Mouse (Mus musculus) left cerebral cortex, postnatal 36 days (tissue): ENCODE results near the gene Lrrc45. TPM values are rescaled to one million over a fixed set of nuclear protein-coding genes. Genes with fewer than 3 reads are reported as not detected.
"Not testable (repeated sequence)": the region's sequence is repeated elsewhere in the genome, so short reads cannot be mapped to it uniquely, and the experiment has no call there.

ENCODE experiments used
- DNase-seq, 2 experiments: peaks; one replicate each; pipeline ENCODE4 v3.0.0; 2021 to 2022; ENCODE audit warnings: low spot score in 2 of 2, mixed read lengths in 1 of 2
- intact Hi-C: fragments of 180-260 bp; cut with DNase I; formaldehyde crosslinking; loops from one replicate; pipeline ENCODE4 v1.15.1; 2025
- total RNA-seq, 2 experiments: library from RNA; stranded (reverse); gene quantifications; 2 replicates each; pipeline ENCODE4 v1.2.3; 2021

The Lrrc45 gene
- total RNA-seq, 2 experiments from 2014 or later, result 41.9 to 66.1 TPM

DNA sequence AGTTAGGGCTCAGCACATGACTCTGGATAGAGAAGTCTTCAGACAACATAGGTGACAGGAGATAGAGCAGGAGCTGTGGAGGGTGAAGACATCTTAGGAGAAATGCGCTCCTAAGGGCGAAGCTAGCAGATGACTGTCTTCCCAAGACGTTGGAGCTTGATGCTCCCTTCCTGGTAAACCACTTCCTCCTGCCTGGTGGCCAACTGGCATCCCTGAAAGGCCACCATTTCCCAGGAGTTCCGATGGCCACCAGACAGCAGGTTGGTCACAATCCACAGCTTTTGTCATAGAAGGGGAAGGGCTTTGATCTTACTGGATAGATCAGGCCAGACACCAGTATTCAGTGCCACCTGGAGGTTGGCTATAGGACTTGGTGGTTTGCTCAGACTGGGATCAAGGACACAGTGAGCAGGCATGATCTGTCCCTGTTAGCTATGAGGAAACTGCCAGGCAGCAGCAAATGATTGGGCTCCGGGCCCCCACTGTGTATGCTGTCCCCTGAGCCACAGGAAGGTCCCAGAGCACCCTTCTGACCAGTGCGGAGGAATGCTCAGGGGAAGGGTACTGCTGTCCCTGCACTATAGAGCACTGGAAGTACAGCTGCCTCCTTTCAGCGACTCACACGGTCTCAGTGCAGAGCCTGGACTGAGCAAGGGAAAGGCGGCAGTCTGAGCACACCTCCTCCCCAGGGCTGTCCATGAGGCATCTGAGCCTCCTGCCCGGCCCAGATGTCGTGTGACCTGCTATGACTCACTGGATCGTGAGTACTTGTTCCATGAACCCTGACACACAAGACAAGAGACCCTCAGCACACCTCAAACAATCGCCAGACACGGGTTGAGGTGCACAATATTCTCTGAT lies 48.3 kb downstream of the Lrrc45 start:
- DNase-seq, result no peak
- intact Hi-C loops, result no loop called here

DNA sequence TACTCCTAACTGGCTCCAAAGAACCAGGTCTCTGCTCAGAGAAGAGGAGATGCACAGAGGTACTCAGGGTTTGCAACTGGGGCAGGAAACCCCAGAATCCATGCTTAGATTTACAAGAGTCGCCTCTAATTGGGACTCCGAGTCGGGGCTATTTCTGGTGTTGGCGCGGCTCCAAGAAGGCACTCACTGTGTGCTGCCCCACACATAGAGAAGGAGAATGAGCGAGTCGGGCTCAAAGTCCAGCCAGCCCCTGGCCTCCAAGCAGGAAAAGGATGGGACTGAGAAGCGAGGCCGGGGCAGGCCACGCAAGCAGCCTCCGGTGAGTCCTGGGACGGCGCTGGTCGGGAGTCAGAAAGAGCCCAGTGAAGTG lies 48.9 kb downstream of the Lrrc45 start, which contains the start of gene Hmga1b:
TSS of gene Hmga1b (plus strand) at position 123 of the 370 bp plus-strand sequence.
- intact Hi-C loops, result not testable (repeated sequence)

DNA sequence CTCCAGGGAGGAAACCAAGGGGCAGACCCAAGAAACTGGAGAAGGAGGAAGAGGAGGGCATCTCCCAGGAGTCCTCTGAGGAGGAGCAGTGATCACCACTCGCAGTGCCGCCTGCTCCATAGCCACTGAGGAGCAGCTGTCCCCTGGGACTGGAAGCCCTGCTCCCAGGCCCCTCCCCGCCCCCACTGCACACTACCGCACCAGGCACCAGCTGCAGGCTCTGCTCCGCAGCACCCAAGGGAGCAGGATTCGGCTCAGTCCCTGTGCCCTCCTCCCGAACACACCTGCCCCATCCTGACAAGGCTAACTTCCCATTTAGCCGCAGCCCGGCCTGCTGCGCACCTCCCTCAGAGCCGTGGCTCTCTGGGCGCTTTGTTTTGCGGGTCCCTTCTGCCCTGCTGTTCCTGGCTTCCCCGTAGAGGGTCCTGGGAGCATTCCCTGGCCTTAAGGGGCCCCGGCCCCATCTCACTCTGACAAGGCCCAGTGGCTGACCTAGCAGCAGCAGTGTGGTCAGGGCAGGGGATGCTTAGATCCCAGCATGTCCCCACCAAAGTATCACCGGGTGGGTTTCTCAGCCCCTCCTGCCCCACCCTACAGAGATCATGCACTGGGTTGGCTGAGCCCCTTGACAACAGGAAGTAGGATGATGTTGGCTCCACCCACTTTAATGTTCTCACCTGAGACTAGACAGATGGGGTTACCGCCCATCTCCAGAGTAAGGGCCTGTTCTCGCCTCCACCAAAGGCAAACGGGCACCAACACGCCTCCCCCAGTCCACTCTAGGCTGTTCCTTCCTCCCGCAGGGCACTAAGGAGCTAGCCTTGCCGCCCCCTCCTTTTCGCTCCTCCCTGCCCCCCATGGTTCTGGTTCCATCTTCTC lies 49.6 kb downstream of the Lrrc45 start:
- DNase-seq, intact Hi-C loops: not testable (repeated sequence)

More for the DNA sequence above, 48.9 kb downstream of the Lrrc45 start, which contains the start of gene Hmga1b:
- not testable (repeated sequence) for DNase-seq

DNA sequence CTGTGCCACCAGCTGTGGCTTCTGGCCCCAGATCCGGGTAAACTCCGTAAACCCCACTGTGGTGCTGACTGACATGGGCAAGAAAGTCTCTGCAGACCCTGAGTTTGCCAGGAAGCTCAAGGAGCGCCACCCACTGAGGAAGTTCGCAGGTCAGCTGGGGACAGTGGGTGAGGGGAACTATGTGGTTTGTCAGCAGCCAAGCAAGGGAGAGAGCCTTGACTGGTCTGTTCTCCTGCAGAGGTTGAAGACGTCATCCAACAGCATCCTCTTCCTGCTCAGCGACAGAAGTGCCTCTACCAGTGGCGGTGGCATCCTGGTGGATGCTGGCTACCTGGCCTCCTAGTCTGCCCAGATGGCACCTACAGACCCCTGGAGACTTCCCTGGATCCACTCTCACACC lies 53.3 kb downstream of the Lrrc45 start:
- intact Hi-C loops, DNase-seq: not testable (repeated sequence)

DNA sequence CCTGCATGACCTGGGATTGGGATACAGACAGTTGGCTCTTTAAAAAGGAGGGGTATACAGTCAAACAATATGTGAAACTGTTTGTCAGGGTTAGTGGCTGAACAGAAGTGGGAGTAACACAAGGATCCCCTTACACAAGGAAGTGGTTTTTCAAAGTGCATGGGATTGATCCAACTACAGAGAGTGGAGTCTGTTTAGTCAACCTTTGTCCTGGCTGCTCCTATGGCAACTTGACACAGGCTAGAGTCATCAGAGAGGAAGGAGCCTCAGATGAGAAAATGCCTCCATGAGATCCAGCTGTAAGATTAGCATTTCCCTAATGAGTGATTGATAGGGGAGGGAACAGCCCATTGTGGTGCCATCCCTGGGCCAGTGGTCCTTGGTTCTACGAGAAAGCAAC lies 54.5 kb downstream of the Lrrc45 start:
- intact Hi-C loops, result no loop called here
- no peak for DNase-seq

Other genes starting within 250 kb of the Lrrc45 start
- gene Arl16, start 246.3 kb upstream of the Lrrc45 start, total RNA-seq, result 10 to 100 TPM; 49.3 to 55.0 TPM
- gene Mrpl12, start 229.3 kb upstream of the Lrrc45 start, total RNA-seq, result 10 to 100 TPM; 75.6 to 78.5 TPM
- gene Slc25a10, start 222.1 kb upstream of the Lrrc45 start, total RNA-seq, result 10 to 100 TPM; 18.2 to 21.9 TPM
- gene Gcgr, start 183.2 kb upstream of the Lrrc45 start, total RNA-seq, result not detected
- gene Mcrip1, start 164.2 kb upstream of the Lrrc45 start, total RNA-seq, result 10 to 100 TPM; 73.4 to 91.7 TPM
- gene Ppp1r27, start 162.8 kb upstream of the Lrrc45 start, total RNA-seq, result not detected
- gene P4hb, start 140.7 kb upstream of the Lrrc45 start, total RNA-seq, result 100 to 1,000 TPM; 122 to 126 TPM
- 100 to 1,000 TPM; 304 to 344 TPM for gene Arhgdia, start 132.3 kb upstream of the Lrrc45 start, total RNA-seq
- 10 to 100 TPM; 59.7 to 67.5 TPM for gene Alyref, start 115.6 kb upstream of the Lrrc45 start, total RNA-seq
- gene Anapc11, start 115.5 kb upstream of the Lrrc45 start, total RNA-seq, result 10 to 100 TPM; 91.4 to 99.7 TPM
- gene Npb, start 105.4 kb upstream of the Lrrc45 start, total RNA-seq, result 1 to 10 TPM in 1 of 2 experiments, not detected in 1; 1.2 TPM
- 100 to 1,000 TPM; 115 to 135 TPM for gene Pcyt2, start 96.0 kb upstream of the Lrrc45 start, total RNA-seq
- gene Sirt7, start 88.7 kb upstream of the Lrrc45 start, total RNA-seq, result 10 to 100 TPM; 37.8 to 43.3 TPM
- 100 to 1,000 TPM in 1 of 2 experiments, 10 to 100 TPM in 1; 76.5 to 103 TPM for gene Mafg, start 80.3 kb upstream of the Lrrc45 start, total RNA-seq
- gene Pycr1, start 70.2 kb upstream of the Lrrc45 start, total RNA-seq, result 1 to 10 TPM; 2.9 to 3.9 TPM
- 10 to 100 TPM in 1 of 2 experiments, 1 to 10 TPM in 1; 8.2 to 11.9 TPM for gene Myadml2, start 65.8 kb upstream of the Lrrc45 start, total RNA-seq
- 1 to 10 TPM; 5.6 to 6.6 TPM for gene Notum, start 52.8 kb upstream of the Lrrc45 start, total RNA-seq
- gene Aspscr1, start 41.0 kb upstream of the Lrrc45 start, total RNA-seq, result 10 to 100 TPM; 53.1 to 56.9 TPM
- gene Cenpx, start 187 bp upstream of the Lrrc45 start, total RNA-seq, result 10 to 100 TPM; 18.1 to 19.2 TPM
- gene Rac3, start 7.5 kb downstream of the Lrrc45 start, total RNA-seq, result 10 to 100 TPM; 34.7 to 39.9 TPM
- 10 to 100 TPM in 1 of 2 experiments, 1 to 10 TPM in 1; 8.7 to 10.3 TPM for gene Dcxr, start 13.4 kb downstream of the Lrrc45 start, total RNA-seq
- gene Cbr2, start 18.2 kb downstream of the Lrrc45 start, total RNA-seq, result 1 to 10 TPM in 1 of 2 experiments, under 1 TPM in 1; 0.32 to 1.6 TPM
- 10 to 100 TPM; 23.4 to 34.8 TPM for gene Hmga1b, start 48.9 kb downstream of the Lrrc45 start, total RNA-seq
- gene Rfng, start 70.3 kb downstream of the Lrrc45 start, total RNA-seq, result 10 to 100 TPM; 63.7 to 65.9 TPM
- 100 to 1,000 TPM; 130 to 153 TPM for gene Gps1, start 70.3 kb downstream of the Lrrc45 start, total RNA-seq
- 10 to 100 TPM; 39.4 to 42.4 TPM for gene Dus1l, start 82.5 kb downstream of the Lrrc45 start, total RNA-seq
- 100 to 1,000 TPM; 182 to 190 TPM for gene Fasn, start 110.6 kb downstream of the Lrrc45 start, total RNA-seq
- 10 to 100 TPM in 1 of 2 experiments, 1 to 10 TPM in 1; 6.2 to 10.7 TPM for gene Ccdc57, start 218.9 kb downstream of the Lrrc45 start, total RNA-seq
- gene Slc16a3, start 234.6 kb downstream of the Lrrc45 start, total RNA-seq, result 1 to 10 TPM; 3.5 to 5.5 TPM